Mouse (Mus musculus) embryonic fibroblast, embryonic 13.5 days (primary cell): Measurements from ENCODE around the gene Pcnt.

ENCODE experiments used
- CTCF ChIP-seq: IDR thresholded peaks from 2 replicates; pipeline ENCODE4 v1.5.1; 2011; ENCODE audit warnings: mild to moderate bottlenecking, control low read depth, low read length, moderate library complexity, borderline replicate concordance; ENCODE audit not compliant: insufficient read depth
- POLR2A ChIP-seq: IDR thresholded peaks from 2 replicates; pipeline ENCODE4 v1.6.1; 2011; ENCODE audit warnings: low read depth, mild to moderate bottlenecking, control low read depth, low read length, moderate library complexity

GRCm38 (mm10) chr10:76489205-76489604 is 46.6 kb upstream of the Pcnt start:
- no peak for TF ChIP-seq POLR2A
- TF ChIP-seq CTCF, result no peak
